Mouse (Mus musculus): ENCODE data around the gene Olfr1308.

Gene Olfr1308

GRCm38 (mm10) chr2:111964844-111965243, at the start of gene Olfr1308:
Gene Olfr1308, minus strand, starts transcription at chr2:111964944.
- no peak for DNase-seq

- DNase-seq: no peak
These were observed 47.9 kb upstream of the Olfr1308 start, which contains the start of gene Olfr1310 for GRCm38 (mm10) chr2:112012608-112013007. Gene Olfr1310, minus strand, starts transcription at chr2:112012708.

GRCm38 (mm10) chr2:111990181-111990580, 25.4 kb upstream of the Olfr1308 start, which contains the start of gene Olfr1309:
Gene Olfr1309, minus strand, starts transcription at chr2:111990281.
- DNase-seq: no peak

GRCm38 (mm10) chr2:111949340-111949739, 15.4 kb downstream of the Olfr1308 start, which contains the start of gene Olfr1307:
Gene Olfr1307, minus strand, starts transcription at chr2:111949440.
- DNase-seq: no peak

DNA sequence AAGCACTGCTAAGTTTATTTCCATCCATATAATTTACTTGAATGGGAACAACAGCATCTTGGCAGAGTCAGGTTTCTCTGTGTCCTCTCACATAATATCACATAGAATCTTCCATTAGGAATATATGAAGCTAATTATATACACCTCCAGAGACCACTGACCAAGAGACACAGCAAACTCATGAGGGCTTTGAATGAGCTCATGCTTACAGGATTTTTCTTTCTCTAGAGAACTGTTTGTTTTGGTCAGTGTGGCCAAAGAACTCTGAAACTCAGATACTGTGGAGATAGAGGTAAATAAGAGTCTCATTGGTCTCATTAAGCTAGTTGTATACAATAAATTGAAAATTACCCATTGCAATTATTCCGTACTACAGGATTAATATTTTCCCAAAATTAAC, 48.6 kb downstream of the Olfr1308 start, which contains the start of gene Olfr1306:
Gene Olfr1306 (minus strand): TSS at position 101 of the 400 bp plus-strand sequence.
- no peak for DNase-seq
